Mouse (Mus musculus): ENCODE measurements at regions not wholly inside any gene's neighbourhood (a gene's known extent, or its start where the extent isn't known, plus 50 kb on each side); places are given as distances from the start of the nearest gene placed in this dataset.

- 27% methylated on average over 12 of the region's 12 CpGs for WGBS
- DNase-seq (peak; percentile 73), ATAC-seq (ENCODE audit: insufficient read depth) (peak; percentile 85)
- TF ChIP-seq CTCF (IDR thresholded peaks at IDR 0.05; ENCODE audit: low read depth): no peak
- no peaks in the 10 kb centered on the region for H3K9me3 ChIP-seq (ENCODE audit: low read depth, low read length)
- no peak overlapping the region for H3K9ac ChIP-seq
- H3K27ac ChIP-seq (ENCODE audit: low read depth): peak overlapping the region; percentile 67
- no peaks in the 10 kb centered on the region for H3K4me1 ChIP-seq (ENCODE audit: insufficient read depth)
- peak overlapping the region; percentile 47 for H3K4me2 ChIP-seq
- H3K27me3 ChIP-seq (ENCODE audit: insufficient read depth, low read length): no peaks in the 10 kb centered on the region
- H3K4me3 ChIP-seq (ENCODE audit: low read depth, low read length): no peak overlapping the region
- no peaks in the 10 kb centered on the region for H3K36me3 ChIP-seq (ENCODE audit: insufficient read depth)
These were observed 289.4 kb upstream of the Atp2b1 start for GRCm38 (mm10) chr10:98624681-98625321.

GRCm38 (mm10) chr10:98628191-98628590 lies 286.0 kb upstream of the Atp2b1 start:
- no peak overlapping the region for H3K4me3 ChIP-seq (ENCODE audit: low read depth, low read length)
- H3K4me2 ChIP-seq: no peak overlapping the region
- H3K9ac ChIP-seq: no peak overlapping the region
- H3K27me3 ChIP-seq (ENCODE audit: insufficient read depth, low read length): no peaks in the 10 kb centered on the region
- H3K36me3 ChIP-seq (ENCODE audit: insufficient read depth): no peaks in the 10 kb centered on the region
- ATAC-seq (ENCODE audit: insufficient read depth): no peak
- TF ChIP-seq CTCF (IDR thresholded peaks at IDR 0.05; ENCODE audit: low read depth): no peak
- no peak overlapping the region for H3K27ac ChIP-seq (ENCODE audit: low read depth)
- no peaks in the 10 kb centered on the region for H3K4me1 ChIP-seq (ENCODE audit: insufficient read depth)
- no peaks in the 10 kb centered on the region for H3K9me3 ChIP-seq (ENCODE audit: low read depth, low read length)
- WGBS: 78% methylated on average over 1 of the region's 1 CpGs
- no peak for DNase-seq

GRCm38 (mm10) chr10:98629248-98629647 lies 285.0 kb upstream of the Atp2b1 start:
- Histone ChIP-seq H3K4me2 (no peak overlapping the region), H3K9ac (no peak overlapping the region), H3K4me3 (ENCODE audit: low read depth, low read length) (no peak overlapping the region), H3K36me3 (ENCODE audit: insufficient read depth) (no peaks in the 10 kb centered on the region), H3K9me3 (ENCODE audit: low read depth, low read length) (no peaks in the 10 kb centered on the region), H3K27ac (ENCODE audit: low read depth) (no peak overlapping the region), H3K27me3 (ENCODE audit: insufficient read depth, low read length) (no peaks in the 10 kb centered on the region), H3K4me1 (ENCODE audit: insufficient read depth) (no peaks in the 10 kb centered on the region)
- no peak for TF ChIP-seq CTCF (IDR thresholded peaks at IDR 0.05; ENCODE audit: low read depth)
- ATAC-seq (ENCODE audit: insufficient read depth) (no peak), DNase-seq (peak; percentile 18)
- WGBS: 12% methylated on average over 3 of the region's 3 CpGs

- Histone ChIP-seq H3K4me2 (no peak overlapping the region), H3K4me3 (ENCODE audit: low read depth, low read length) (no peak overlapping the region), H3K27ac (ENCODE audit: low read depth) (no peak overlapping the region), H3K4me1 (ENCODE audit: insufficient read depth) (no peaks in the 10 kb centered on the region), H3K36me3 (ENCODE audit: insufficient read depth) (no peaks in the 10 kb centered on the region), H3K9me3 (ENCODE audit: low read depth, low read length) (no peaks in the 10 kb centered on the region), H3K9ac (no peak overlapping the region), H3K27me3 (ENCODE audit: insufficient read depth, low read length) (no peaks in the 10 kb centered on the region)
- ATAC-seq (ENCODE audit: insufficient read depth): no peak
- peak; percentile 58 for DNase-seq
- no peak for TF ChIP-seq CTCF (IDR thresholded peaks at IDR 0.05; ENCODE audit: low read depth)
- WGBS: 63% methylated on average over 14 of the region's 14 CpGs
These were observed 276.2 kb upstream of the Atp2b1 start for GRCm38 (mm10) chr10:98637759-98638611.

GRCm38 (mm10) chr10:98645681-98646122 lies 268.5 kb upstream of the Atp2b1 start:
- TF ChIP-seq CTCF (IDR thresholded peaks at IDR 0.05; ENCODE audit: low read depth): no peak
- Histone ChIP-seq H3K9me3 (ENCODE audit: low read depth, low read length) (no peaks in the 10 kb centered on the region), H3K27me3 (ENCODE audit: insufficient read depth, low read length) (no peaks in the 10 kb centered on the region), H3K4me1 (ENCODE audit: insufficient read depth) (no peaks in the 10 kb centered on the region), H3K4me2 (no peak overlapping the region), H3K9ac (no peak overlapping the region), H3K27ac (ENCODE audit: low read depth) (no peak overlapping the region), H3K36me3 (ENCODE audit: insufficient read depth) (no peaks in the 10 kb centered on the region), H3K4me3 (ENCODE audit: low read depth, low read length) (no peak overlapping the region)
- DNase-seq: no peak
- 78% methylated on average over 10 of the region's 10 CpGs for WGBS
- ATAC-seq (ENCODE audit: insufficient read depth): no peak

GRCm38 (mm10) chr10:98646311-98646999 lies 267.8 kb upstream of the Atp2b1 start:
- Histone ChIP-seq H3K4me2 (no peak overlapping the region), H3K9ac (no peak overlapping the region), H3K27ac (ENCODE audit: low read depth) (no peak overlapping the region), H3K27me3 (ENCODE audit: insufficient read depth, low read length) (no peaks in the 10 kb centered on the region), H3K4me3 (ENCODE audit: low read depth, low read length) (no peak overlapping the region), H3K9me3 (ENCODE audit: low read depth, low read length) (no peaks in the 10 kb centered on the region), H3K4me1 (ENCODE audit: insufficient read depth) (no peaks in the 10 kb centered on the region), H3K36me3 (ENCODE audit: insufficient read depth) (no peaks in the 10 kb centered on the region)
- DNase-seq (no peak), ATAC-seq (ENCODE audit: insufficient read depth) (no peak)
- TF ChIP-seq CTCF (IDR thresholded peaks at IDR 0.05; ENCODE audit: low read depth): no peak
- 84% methylated on average over 8 of the region's 8 CpGs for WGBS
